Mouse (Mus musculus) spleen, adult 18-20 months (tissue): ENCODE data around the gene Stpg1.

Experiments
- DNase-seq, 2 experiments: peaks; one replicate each; pipeline ENCODE4 v3.0.0; 2022; ENCODE audit warnings: mixed read lengths in 2 of 2

The Stpg1 gene

DNA sequence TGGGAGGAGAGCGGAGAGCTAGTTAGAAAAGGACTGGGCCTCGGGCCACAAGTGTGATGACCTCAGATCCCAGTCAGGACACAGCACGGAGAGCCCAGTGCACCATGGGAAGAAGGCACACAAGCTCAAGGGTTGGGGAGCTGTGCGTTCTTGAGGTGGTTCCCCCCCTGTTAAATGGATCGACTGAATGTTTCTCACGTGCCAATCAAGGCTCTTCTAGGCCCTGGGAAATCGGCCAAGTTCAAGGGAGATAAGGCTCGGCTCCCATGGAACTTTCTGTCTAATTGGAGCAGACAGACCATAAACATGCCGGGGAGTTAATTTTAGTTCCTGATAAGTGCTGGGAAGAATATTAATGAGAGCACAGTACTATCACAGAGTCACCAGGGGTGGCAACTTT is 70.8 kb downstream of the Stpg1 start:
- no peak for DNase-seq

DNA sequence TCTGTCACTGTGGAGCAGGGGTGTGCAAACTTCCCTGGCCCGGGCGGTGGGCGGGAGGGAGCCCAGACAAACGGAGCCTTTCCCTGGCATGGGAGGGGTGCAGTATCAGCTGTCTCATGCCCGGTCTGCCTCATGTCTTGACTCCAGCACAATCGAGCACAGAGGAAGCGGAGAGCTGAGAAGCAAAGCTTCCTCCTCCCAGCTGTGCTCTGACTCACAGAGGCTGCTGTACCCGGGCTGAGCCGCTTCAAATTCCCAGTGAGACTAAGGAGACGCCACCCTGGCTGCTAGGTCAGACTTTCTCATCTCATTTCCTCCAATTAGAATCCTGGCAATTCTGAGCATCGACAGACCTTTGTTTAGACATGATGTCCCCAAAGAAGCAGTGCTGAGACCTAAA is 72.5 kb downstream of the Stpg1 start:
- no peak for DNase-seq

DNA sequence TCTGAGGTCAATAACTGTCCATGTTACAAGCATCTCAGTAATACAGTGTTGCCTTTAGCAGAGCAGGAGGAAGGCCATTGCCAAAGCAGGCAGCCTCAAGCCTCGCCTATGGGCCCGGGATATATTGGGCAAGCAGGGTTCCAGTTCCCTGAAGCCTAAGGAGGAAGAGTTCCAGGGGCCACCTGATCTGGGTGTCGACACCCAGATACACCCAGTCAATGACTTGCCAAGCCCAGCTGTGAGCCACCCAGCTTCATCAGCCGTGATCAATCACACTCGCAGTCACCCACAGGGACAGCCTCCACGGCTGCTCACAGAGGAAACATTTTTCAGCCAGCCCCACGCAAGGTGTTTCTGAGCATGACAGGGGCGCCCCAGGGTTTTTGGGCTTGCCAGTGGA is 72.9 kb downstream of the Stpg1 start:
- DNase-seq = no peak

DNA sequence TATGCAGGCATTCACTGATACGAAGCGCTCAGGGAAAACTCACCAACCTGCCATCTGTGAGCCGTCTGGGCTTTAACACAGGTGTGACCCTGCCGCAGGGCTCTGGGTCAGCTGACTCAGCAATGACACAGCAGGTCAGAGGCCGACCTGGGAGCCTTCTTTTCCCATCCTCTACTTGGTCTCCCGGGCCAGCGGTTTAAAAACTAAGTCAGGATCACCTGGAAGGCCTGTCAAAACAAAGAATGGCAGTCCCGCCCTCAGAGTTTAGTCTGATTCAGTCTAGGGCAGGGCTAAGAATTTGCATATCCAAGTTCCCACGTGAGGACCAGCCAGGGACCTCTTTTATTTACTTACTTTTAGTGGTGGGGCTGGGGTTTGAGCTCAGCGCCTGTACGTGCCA is 74.6 kb downstream of the Stpg1 start:
- DNase-seq = no peak

DNA sequence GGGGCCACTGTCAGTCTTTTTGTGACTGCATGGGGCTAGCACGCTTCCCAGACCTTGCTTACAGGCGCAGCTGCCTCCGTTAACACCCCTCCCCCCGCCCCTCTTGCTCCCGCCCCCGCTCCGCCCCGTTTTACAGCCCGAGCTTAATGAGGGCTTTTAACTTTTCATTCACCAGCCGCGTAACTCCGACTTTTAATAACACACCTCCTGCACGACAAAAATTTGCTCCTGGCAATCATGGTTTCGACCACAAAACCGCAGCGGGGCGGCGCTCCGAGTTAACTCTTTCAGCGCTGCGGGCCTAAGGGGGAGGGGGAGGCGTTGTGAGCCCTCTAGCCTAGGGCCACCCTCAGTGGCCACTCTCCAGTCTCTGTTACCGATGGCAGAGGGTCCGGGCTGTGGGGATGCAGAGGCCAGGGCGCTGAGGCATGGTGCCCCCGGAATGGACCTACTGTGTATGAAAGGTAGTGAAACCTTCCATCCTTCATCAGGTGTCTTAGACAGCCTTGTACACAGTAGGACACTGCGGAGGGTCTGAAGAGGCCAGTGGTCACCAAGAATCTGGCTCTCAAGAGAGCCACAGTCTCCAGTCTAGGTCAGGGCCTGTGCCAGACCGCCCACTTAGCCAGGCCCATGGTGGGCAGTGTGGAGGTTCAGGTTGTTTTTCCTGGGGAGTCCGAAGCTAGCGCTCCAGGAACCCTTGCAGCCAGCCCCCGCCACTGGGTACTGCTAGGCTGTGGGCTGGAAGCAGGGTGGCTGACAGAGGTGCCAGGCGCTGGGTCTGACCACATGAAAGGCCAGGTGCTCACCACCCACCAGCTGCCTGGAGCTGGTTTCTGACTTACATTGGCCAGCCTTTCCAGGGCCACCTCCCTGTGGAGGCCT is 75.8 kb downstream of the Stpg1 start:
- peak; percentile 32 to 46 for DNase-seq

DNA sequence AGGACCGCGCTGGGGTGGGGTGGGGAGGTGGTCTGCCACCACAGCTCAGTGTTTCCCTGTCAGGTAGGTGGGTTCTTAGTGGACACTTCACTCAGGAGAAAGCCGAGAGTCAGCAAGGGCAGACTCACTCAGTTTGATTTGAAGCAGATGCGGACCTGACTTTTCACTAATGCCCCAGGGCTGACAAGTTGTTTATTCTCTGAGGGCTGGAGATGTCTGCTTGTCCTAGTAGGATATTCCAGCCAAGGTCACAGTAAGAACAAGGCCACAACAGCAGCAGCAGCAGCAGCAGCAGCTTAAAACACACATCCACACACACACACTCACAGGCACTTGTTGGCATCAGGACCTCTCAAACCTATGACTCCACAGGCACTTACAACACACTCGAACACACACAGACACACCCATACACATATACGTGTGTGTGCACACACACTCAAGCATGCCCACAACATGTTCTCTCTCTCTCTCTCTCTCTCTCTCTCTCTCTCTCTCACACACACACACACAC is 76.5 kb downstream of the Stpg1 start:
- DNase-seq = no peak

DNA sequence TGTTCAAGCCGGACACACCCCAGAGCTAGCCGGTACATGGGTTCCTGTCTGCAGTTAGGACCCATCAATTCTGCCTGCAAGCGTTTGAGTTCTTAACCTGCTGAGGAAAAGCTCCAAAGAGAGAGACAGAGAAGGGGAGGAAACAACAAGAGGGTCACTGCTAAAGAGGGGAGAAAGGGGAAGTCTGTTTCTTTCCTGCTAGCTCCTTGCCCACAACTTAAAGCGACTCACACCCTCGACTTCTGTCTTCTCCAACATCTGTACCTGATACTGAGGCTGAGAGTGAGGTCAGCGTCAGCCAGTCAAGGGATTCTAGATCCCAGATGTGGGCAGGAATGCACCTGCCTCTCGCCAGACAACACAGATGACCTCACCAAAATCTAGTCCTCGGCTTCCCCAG is 77.7 kb downstream of the Stpg1 start:
- no peak for DNase-seq

DNA sequence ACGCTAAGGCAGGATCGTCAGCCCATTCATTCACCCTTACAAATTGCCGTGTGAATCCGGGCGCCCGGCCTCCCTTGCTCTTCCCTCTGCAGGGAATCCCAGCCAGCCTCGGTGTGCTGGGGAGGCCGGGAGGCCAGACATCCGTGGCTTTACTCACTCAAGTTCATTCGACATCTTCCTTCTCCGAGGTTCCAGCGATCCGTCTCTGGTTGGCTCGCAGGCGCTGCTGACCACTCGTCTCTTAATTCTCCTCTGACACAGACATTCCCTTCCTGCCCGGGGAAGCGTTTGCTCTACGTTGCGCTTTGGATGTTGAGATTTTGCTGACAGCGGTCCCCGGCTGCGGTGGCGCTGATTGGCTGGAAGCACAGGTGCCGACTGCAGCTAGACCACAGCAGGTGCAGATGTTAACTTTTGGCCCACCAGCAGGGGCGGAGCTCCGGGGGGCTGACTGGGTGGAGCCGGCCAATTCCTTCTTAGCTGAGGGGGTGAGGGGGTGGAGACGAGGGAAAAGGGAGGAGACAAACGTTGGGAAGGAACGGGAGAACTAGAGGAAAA is 78.7 kb downstream of the Stpg1 start, which contains the start of gene Grhl3:
Gene Grhl3, minus strand, starts transcription at position 380 of the 558 bp plus-strand sequence.
- no peak for DNase-seq

DNA sequence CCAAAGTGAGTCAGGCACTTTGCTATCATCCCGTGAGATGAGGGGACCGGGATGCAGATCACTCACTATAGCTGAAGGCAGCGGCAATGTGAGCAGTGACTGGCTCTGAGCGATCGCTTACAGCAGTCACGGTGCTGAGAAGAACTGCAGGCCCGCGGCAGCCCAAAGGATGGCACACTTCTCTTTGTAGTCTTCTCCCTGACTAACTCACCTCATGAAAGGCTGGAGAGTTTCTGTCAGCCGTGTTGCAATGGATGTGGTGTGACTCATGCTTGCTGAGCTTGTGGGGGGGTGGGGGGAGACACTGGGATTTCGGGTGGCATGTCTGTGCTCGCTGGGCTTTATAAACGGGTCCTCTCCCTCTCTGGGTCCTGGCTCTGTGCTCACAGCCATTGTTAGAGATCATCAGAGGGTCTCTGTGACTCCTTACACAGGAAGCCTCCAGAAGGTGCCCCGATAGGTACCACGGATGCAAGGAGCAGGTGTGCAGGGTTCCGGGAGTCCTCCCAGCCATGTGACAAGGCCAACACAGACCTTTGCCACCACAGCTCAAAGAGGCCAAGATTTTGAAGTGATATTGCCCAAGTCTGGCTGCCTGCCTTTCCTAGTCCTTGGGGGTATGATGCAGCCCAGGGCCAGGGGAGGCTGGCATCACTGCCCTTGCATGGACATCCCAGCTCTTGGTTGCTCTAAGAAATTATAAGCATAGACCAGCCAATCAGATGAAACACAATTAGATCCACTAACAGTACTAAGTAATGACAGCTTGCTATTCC is 81.0 kb downstream of the Stpg1 start:
- DNase-seq = no peak

DNA sequence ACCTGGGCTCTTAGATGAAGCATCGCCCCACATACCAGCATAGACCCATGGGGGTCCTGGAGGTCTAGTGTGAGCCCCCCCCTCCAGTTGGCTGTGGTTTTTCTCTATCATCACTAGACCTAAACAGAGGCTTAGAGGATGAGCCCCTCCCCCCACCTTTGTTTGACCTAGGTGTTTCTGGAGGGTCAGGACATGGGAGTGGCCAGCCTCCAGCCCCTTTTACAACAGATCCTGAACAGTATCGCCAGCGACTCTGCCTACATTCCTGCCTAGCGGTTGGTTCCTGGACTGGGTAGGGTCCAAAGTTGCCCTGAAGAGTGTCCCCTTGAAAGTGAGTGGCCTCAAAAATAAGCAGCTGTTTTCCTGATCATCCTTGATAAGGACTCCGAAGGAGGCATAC is 83.9 kb downstream of the Stpg1 start:
- no peak for DNase-seq

DNA sequence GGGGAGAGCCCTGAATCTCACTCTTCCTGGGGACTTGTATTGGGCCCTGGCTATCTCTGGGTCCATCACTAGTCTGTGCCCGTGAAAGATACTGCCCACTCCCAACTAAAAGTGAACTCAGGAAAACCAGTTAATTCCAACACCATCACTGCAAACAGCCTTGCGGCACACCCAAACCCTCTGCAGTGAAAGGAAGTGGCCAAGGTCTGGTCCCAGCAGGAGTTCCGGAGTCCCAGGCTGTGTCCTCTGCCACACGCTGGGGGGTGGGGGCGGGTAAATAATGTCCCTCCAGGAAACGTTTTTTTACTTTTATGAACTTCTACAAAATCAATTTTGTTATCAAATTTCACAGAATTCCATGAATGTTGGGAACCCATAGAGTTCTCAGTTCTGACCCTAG is 85.1 kb downstream of the Stpg1 start:
- no peak for DNase-seq

DNA sequence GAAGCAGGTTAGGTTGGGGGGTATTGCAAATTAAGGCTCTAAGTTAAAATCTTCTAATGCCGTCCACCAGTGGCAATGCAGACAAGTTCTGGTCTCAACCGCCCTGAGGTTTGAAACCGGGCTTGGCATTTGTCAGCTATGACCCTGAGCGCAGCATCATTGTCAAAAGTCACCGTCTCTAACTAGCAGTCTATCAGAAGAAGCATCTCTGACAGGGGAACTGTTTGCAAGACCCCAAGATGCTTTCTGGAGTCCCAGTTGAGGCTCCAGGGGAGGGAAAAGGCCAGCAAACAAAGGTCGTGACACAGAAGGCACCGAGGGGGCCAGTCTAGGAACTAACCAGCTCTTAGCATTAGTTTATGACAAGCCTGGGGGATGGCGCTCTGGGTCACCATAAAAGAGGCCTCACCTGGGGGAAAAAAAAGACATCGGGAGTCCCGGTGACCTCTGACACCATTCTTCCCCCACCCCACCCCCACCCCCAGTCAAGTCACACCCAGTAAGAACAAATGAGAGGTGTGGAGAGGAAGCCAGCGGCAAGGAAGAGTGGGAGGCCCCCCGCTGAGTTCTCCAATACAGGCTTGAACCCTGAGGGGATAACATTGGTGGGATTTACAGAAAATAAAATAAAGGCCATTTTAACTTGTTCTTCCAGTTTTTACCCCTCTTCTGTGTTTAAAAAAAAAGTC is 86.8 kb downstream of the Stpg1 start:
- no peak for DNase-seq

DNA sequence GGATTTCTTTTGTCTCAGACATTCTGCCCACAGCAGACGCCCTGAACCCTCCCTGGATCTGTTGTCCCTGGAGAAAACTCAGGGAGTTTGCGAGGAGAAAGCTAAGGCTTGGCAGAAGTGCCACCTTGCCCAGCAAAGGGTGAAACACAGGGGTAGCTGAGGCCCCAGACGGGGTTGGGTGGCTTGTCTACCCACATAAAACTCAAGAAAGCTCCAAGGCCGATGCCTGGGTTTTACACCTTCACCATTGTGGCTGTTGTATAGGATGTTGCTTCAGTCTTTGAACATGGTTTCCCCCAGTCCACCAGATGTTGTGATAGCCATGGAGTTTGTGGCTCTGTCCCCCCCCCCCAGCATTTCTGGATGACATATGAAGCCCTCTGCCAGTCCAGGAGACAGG is 90.2 kb downstream of the Stpg1 start:
- no peak for DNase-seq
